Mouse (Mus musculus) layer of hippocampus, adult 8-10 months (tissue): ENCODE results near the gene Vps13d. TPM values are rescaled to one million over a fixed set of nuclear protein-coding genes. Genes with fewer than 3 reads are reported as not detected.

Source experiments
- DNase-seq, 2 experiments: peaks; one replicate each; pipeline ENCODE4 v3.0.0; 2022; ENCODE audit warnings: low spot score in 2 of 2
- total RNA-seq, 4 experiments: library from RNA; stranded (reverse); gene quantifications; 2 replicates each; pipeline ENCODE4 v1.2.4; 2022

Gene Vps13d
- total RNA-seq, 4 experiments from 2014 or later, result 62.7 to 72.9 (median 68.3) TPM

- no peak for DNase-seq
Observed at GRCm38 (mm10) chr4:144980110-144980509, 214.7 kb downstream of the Vps13d start.

- no peak for DNase-seq
Observed at GRCm38 (mm10) chr4:144978039-144978438, 216.8 kb downstream of the Vps13d start.

GRCm38 (mm10) chr4:144977057-144977456 lies 217.7 kb downstream of the Vps13d start:
- DNase-seq, result no peak

DNA sequence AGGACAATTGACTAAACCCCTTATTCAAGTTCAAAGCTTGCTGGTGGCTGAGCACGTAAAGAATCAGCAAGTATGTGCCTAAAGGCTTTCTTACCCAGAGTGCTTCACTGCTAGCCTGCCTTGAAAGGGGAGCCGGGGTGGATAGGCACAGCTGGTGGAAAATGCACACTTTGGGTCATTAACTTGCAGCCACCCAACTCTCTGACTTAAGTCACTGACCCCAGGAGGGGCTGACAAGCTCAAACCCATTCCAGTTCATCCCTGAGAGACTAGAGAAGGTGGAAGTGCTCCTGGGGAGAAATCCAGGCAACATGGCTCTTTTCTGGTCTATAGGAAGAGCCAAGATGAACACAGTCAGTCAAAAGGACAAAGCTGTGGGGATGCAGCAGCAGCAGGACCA lies 219.3 kb downstream of the Vps13d start:
- DNase-seq, result no peak

- no peak for DNase-seq
Observed at GRCm38 (mm10) chr4:144974458-144974857, 220.3 kb downstream of the Vps13d start.

- peak; percentile 31 to 49 for DNase-seq
Observed at GRCm38 (mm10) chr4:144972948-144973720, 221.7 kb downstream of the Vps13d start.

GRCm38 (mm10) chr4:144971048-144971447 lies 223.8 kb downstream of the Vps13d start:
- DNase-seq, result no peak

DNA sequence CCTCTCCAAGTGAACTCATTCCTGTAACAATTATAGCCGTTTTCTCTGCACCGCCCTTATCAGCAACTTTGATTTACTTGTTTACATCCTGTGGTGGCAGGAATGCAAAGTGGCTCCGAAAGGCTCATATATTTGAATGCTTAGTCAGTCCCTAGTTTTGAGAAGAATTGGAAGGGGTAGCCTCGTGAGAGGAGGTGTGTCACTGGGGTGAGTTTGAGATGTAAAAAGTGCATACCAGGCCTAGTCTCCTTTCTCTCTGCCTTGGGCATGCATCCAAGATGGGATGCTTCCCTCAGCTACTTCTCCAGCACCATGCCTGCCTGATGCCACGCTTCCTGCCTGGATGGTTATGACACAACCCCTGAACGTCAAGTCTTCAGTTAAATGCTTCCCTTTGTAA lies 225.8 kb downstream of the Vps13d start:
- DNase-seq, result no peak

- no peak for DNase-seq
Observed at GRCm38 (mm10) chr4:144968371-144968770, 226.4 kb downstream of the Vps13d start.

DNA sequence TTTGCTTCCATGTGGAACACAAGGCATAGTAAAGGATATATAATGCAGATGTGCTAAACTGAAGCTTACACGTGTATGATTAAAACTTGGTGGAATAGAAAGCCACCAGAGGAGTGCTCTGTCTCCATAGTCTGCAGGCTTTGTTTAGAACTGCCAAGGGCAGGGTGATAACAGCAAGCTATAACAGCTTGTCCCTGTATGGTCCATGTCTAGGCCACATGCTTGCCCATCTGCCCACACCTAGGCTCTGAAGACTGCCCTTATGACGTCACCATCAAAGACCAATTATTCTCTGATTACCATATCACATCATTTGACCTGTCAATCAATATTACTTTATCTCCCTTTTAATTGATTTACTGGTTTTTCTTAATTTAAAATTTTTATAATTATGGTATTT lies 229.6 kb downstream of the Vps13d start:
- no peak for DNase-seq

DNA sequence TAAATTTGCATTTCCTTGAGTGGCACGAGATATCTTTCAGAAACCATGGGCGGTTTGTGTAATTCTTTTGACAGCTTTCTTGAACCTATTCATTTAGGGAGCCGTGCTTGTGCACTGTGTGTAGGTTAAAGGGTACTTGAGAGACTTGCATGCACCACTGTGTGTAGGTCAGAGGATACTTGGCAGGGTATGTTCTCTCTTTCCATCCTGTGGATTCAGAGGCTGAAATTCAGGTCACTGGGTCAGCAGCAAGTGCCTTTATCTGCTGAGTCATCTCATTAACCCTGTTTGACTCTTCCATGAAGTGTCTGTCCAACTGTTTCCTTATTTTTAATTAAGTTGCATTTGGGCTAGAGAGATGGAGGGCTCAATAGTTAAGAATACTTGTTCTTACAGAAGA lies 233.1 kb downstream of the Vps13d start:
- DNase-seq, result no peak

GRCm38 (mm10) chr4:144961232-144961631 lies 233.6 kb downstream of the Vps13d start:
- DNase-seq, result no peak

DNA sequence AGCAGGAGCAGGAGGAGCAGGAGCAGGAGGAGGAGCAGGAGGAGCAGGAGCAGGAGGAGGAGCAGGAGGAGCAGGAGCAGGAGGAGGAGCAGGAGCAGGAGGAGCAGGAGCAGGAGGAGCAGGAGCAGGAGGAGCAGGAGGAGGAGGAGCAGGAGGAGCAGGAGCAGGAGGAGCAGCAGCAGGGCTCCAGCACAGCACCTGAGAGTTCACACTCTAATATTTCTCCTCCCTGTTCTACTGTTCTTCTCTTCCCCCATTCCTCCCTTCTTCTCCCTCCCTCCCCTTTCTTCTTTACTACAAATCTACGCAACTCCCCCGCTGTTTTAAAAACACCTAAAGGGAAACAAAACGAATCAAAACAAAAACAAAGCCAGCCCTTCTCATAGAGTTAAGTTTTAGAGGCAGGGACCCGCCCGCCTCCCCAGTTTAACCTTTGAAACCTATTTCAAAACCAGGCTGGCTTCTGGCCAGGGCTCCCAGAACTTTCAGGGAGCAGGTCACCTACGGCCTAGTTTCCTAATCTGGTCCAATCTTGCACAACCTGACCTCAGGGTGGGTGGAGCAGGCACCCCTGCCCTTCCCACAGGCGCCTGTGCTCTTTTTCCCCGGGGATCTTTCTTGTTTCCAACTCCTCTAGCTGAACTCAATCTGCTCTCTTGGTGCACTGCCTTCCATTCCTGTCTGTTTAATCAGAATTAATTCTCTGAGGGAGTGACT lies 234.5 kb downstream of the Vps13d start:
- no peak for DNase-seq

GRCm38 (mm10) chr4:144957721-144958120 lies 237.1 kb downstream of the Vps13d start:
- DNase-seq, result no peak

DNA sequence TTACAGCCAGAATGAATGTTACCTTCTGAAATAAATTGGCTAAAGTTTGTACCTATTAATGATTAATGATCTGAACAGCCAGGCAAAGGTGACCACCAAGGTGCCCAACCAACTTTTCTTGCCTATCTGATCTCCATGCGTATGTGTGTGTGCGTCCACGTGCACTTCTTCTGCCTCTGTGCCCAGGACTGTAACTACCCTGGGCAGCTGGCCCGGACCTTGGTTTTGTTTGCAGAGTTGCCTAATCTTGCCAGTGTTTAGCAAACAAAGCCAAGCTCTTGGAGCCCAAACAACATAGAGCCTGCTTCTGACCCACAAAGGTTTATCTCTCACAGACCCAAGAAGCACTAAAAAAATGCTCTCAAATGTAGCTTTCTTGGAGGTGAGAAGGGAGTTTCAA lies 237.6 kb downstream of the Vps13d start:
- DNase-seq, result no peak

- DNase-seq, result no peak
Observed at GRCm38 (mm10) chr4:144956293-144956692, 238.5 kb downstream of the Vps13d start.

GRCm38 (mm10) chr4:144955863-144956262 lies 238.9 kb downstream of the Vps13d start:
- DNase-seq, result no peak

DNA sequence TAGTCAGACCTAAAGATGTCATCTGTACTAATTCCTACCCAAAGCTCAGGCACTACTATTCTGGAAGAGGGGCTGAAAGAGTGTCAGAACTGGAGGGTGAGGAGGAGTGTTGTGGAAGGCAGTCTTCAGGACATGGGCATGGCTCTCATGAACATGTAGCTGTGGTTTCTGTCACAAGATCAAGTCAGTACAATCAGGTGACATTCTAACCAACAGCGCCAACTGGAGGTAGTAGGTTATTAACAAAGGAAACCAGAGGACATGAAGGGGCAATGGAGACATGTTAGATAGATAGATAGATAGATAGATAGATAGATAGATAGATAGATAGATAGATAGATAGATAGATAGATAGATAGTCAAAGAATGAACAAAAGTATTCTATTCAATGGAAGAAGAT lies 241.4 kb downstream of the Vps13d start:
- DNase-seq, result no peak

DNA sequence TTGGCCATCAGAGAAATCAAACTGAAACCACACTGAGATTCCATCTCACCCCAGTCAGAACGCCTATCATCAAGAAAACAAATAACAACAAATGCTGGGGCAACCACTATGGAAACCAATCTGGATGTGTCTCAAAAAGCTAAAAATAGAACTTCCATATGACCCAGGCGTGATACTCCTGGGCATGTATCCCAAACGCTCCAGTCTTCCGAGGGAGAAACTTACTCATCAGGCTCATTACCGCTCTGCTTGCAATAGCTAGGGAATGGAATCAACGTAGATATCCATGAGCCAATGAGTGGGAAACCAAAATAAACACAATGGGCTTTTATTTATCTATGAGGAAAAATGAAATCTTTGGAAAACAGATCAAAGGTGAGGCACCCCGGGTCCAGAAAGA lies 242.9 kb downstream of the Vps13d start:
- DNase-seq, result no peak

DNA sequence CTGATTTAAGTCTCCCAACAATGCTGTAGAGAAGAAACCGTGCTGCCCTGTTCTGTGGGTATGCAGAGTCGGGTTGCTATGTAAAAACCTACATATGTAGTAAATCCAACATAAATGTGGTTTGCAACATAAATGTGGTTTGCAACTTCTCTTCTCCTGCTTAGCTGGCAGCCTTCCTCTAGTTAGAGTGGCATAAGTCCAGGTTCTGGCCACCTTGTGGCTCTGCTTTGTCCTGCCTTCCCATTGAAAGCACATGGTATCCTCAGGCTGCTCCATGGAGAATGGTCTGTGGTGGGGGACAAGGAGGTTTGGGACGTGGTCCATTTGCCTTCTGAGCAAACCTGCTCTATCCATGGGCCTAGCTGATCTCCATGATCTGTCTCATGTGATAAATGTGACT lies 243.9 kb downstream of the Vps13d start:
- DNase-seq, result no peak

GRCm38 (mm10) chr4:144950327-144950711 lies 244.5 kb downstream of the Vps13d start:
- DNase-seq, result no peak

GRCm38 (mm10) chr4:144949441-144950326 lies 245.1 kb downstream of the Vps13d start:
- DNase-seq, result no peak
